27 mouse cellular contexts compared by ENCODE assay signal in the genomic region with DNA sequence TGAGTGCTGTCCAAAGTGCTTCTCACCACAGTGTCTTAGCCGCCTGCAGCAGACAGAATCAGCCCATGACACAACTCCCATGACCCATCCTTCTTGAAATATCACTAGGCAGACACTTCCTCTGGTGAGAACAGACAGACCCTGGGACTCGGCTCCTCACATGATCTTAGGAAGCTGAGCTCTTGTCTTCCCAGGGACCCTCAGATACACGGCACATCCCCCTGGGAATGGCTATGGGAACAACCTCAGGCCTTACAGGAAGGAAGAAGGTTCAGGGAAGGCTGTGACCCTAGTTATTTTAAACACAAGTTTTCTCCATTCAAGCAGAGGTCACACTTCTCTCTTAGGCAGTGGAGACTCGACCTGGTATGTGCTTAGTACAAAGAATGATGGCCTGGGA.
DNase-seq lines count a peak whose midpoint lies in the region; ATAC-seq and TF ChIP-seq lines count a peak whose summit lies in the region.
"Had no signal": no experiment of that assay in that cellular context is flagged by ENCODE, and none has a peak within 500 bp of the region (broad histone marks: within the 10 kb centered on the region; RNA-seq: fewer than 3 reads in every experiment).

No protein-coding gene starts in this region.

- peaks cover 6 to 8% of the 10 kb centered on the region in 2 experiments for H3K4me1 ChIP-seq in heart, embryonic 14.5 days (ENCODE audit: control insufficient read depth in 2 of 2, insufficient read depth in 2 of 2, low read length in 2 of 2)
- H3K4me1 ChIP-seq: hindbrain, embryonic 10.5 days; hindbrain, embryonic 15.5 days; liver, embryonic 12.5 days; megakaryocyte, embryonic 14.5 days; midbrain, embryonic 12.5 days; neural tube, embryonic 13.5 days had no signal

- no peaks in the 10 kb centered on the region for H3K27me3 ChIP-seq in heart, embryonic 14.5 days (ENCODE audit: control insufficient read depth, insufficient read depth, low read length)
- H3K27me3 ChIP-seq: hindbrain, embryonic 15.5 days; liver, embryonic 12.5 days; megakaryocyte, embryonic 14.5 days; midbrain, embryonic 12.5 days; neural tube, embryonic 13.5 days had no signal

- no peak overlapping the region for H3K4me3 ChIP-seq in gastrocnemius, adult 2 months
- no peak overlapping the region for H3K4me3 ChIP-seq in heart, embryonic 14.5 days (ENCODE audit: control insufficient read depth in 1 of 2, insufficient read depth in 1 of 2, low read depth in 1 of 2, low read length in 2 of 2)
- H3K4me3 ChIP-seq: erythroblast, embryonic 14.5 days; hindbrain, embryonic 10.5 days; hindbrain, embryonic 15.5 days; liver, embryonic 12.5 days; megakaryocyte, embryonic 14.5 days; midbrain, embryonic 12.5 days; neural tube, embryonic 13.5 days had no signal

- no peaks in the 10 kb centered on the region for H3K36me3 ChIP-seq in heart, embryonic 14.5 days (ENCODE audit: control insufficient read depth, insufficient read depth, low read length)
- H3K36me3 ChIP-seq: hindbrain, embryonic 10.5 days; hindbrain, embryonic 15.5 days; liver, embryonic 12.5 days; midbrain, embryonic 12.5 days; neural tube, embryonic 13.5 days had no signal

- 62% methylated on average over 4 of the region's 4 CpGs for WGBS in heart, embryonic 14.5 days

- intact Hi-C loops in gastrocnemius, adult 2 months (cut with DNase I): loop anchor here (5.0 kb wide), 1 partner anchor 162 kb away; no protein-coding TSS in a partner anchor
- intact Hi-C loops in gastrocnemius, postnatal 14 days (cut with DNase I; ENCODE audit: low total_unique reads): no loop called here
- intact Hi-C loops in heart, postnatal 10 days (cut with DNase I): no loop called here

- no peak overlapping the region for H3K4me2 ChIP-seq in heart, embryonic 14.5 days (ENCODE audit: low read length)
- H3K4me2 ChIP-seq: hindbrain, embryonic 15.5 days; liver, embryonic 12.5 days; midbrain, embryonic 12.5 days; neural tube, embryonic 13.5 days had no signal

- H3K9me3 ChIP-seq in heart, embryonic 14.5 days (ENCODE audit: control insufficient read depth, low read length): no peaks in the 10 kb centered on the region
- H3K9me3 ChIP-seq: hindbrain, embryonic 10.5 days; hindbrain, embryonic 15.5 days; liver, embryonic 12.5 days; megakaryocyte, embryonic 14.5 days; midbrain, embryonic 12.5 days; neural tube, embryonic 13.5 days had no signal

- peak overlapping the region; percentile 5; the same call in 1 of the 2 replicates for H3K27ac ChIP-seq in gastrocnemius, adult 2 months
- H3K27ac ChIP-seq in heart, embryonic 14.5 days (replicated peaks in 1 of 2; ENCODE audit: control insufficient read depth in 1 of 2, insufficient read depth in 1 of 2, low read depth in 2 of 2, low read length in 2 of 2): no peak overlapping the region
- H3K27ac ChIP-seq: hindbrain, embryonic 10.5 days; hindbrain, embryonic 15.5 days; kidney, postnatal 0 days; liver, embryonic 12.5 days; midbrain, embryonic 12.5 days; neural tube, embryonic 13.5 days had no signal

- DNase-seq in gastrocnemius, adult 2 months: peak; percentile 19
- DNase-seq in gastrocnemius, postnatal 14 days: no peak
- no peak for DNase-seq in heart, postnatal 4 days
- DNase-seq in heart, postnatal 10 days: peak; percentile 27 to 30
- DNase-seq in skeletal muscle tissue, adult 2 months (ENCODE audit: low read depth, low spot score): peak; percentile 50
- DNase-seq in ovary, adult 18-20 months (ENCODE audit: low spot score): no peak
- DNase-seq: adrenal gland, postnatal 10 days; cerebellum, adult 11-12 months; cerebellum, postnatal 10 days; kidney, adult 11 months; layer of hippocampus, postnatal 36 days; left cerebral cortex, postnatal 4 days; liver, postnatal 0 days; lung, postnatal 36 days; thymus, postnatal 4 days had no signal

- no peak overlapping the region for H3K9ac ChIP-seq in heart, embryonic 14.5 days (ENCODE audit: low read length)
- H3K9ac ChIP-seq: hindbrain, embryonic 15.5 days; liver, embryonic 12.5 days; liver, postnatal 0 days; midbrain, embryonic 12.5 days; neural tube, embryonic 13.5 days had no signal

- TF ChIP-seq CTCF in gastrocnemius, adult 2 months (IDR thresholded peaks at IDR 0.05): no peak

- 0 out of 2 replicates have a peak, but pooled peaks have one; percentile 26 for ATAC-seq in heart, embryonic 14.5 days (ENCODE audit: insufficient number of reproducible peaks, insufficient read depth, low FRiP score, low read depth)
- ATAC-seq: CD4-positive, CD25-positive, alpha-beta regulatory T cell, adult 4 months; forebrain, embryonic 16.5 days; inflammation-experienced regulatory T-cells, adult 6 months; liver, embryonic 12.5 days; liver, postnatal 0 days had no signal

Comparison
In these comparisons a context has a peak if more than half of its experiments do, and no peak if none do; other contexts are left out.
1. DNase-seq: peak in gastrocnemius, adult 2 months (single experiment), heart, postnatal 10 days (2 of 2) and skeletal muscle tissue, adult 2 months (single experiment); none in gastrocnemius, postnatal 14 days (single experiment), heart, postnatal 4 days (single experiment) and ovary, adult 18-20 months (single experiment).